Mouse (Mus musculus) thymus, adult 2 months (tissue): ENCODE results near the gene Igsf3.

Source experiments
- CTCF ChIP-seq: fragments of 200-500 bp; IDR thresholded peaks from 2 replicates; pipeline ENCODE4 v1.5.1; 2012; ENCODE audit warnings: mild to moderate bottlenecking, control low read depth, low read length, moderate library complexity, borderline replicate concordance; ENCODE audit not compliant: control insufficient read depth, poor library complexity, insufficient read depth; ENCODE audit errors: extremely low read depth
- POLR2A ChIP-seq: fragments of 200-500 bp; IDR thresholded peaks from 2 replicates; pipeline ENCODE4 v1.6.1; 2012; ENCODE audit warnings: mild to moderate bottlenecking, low read length, control low read depth, moderate library complexity; ENCODE audit not compliant: control insufficient read depth, poor library complexity, insufficient read depth; ENCODE audit errors: extremely low read depth

- TF ChIP-seq CTCF = no peak
- TF ChIP-seq POLR2A = no peak
These were observed 9.6 kb downstream of the Igsf3 start for GRCm38 (mm10) chr3:101386430-101387016.
